Mouse (Mus musculus): ENCODE results near the gene Slc3a2.

Gene Slc3a2

DNA sequence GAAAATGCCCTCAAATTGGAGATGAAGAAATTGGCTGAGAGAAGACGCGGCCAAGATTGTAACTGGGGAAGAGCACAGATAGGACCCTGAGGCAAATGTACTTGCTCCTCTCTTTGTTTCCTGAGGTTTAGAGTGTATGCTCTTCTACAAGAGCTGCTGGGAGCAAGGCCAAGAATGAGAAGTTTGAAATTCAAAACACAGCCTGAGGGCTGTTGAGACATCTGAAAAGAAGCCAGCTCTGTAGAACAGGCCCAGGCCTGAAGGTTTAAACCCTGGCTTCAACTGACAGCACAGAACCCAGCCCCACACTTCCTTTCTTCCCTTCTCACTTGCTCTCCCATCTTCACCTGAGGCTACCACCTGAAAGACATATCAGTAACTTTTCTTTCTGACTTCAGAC is 13.1 kb downstream of the Slc3a2 start:
- no peak for DNase-seq (ENCODE audit: low spot score in 2 of 2)

DNA sequence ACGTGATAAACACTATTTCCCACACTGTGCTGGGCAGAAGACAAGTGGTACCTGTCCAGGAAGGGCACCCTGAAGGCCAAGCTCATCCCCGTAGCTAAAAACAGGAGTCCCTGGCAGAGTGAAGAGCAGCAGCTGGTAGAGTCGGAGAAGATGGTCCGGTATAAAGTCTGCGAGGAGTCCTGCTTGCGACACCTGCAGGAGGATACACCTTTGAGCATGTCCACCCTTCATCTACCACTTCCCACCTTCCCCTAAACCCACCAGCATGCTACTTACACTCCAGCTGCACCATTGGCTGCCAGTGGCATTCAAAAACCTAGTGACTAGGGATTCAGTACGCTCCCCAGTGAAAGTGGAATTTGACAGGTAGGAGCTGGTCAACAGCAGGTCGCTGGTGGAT is 14.2 kb downstream of the Slc3a2 start:
- no peak for DNase-seq (ENCODE audit: low spot score in 2 of 2)

DNA sequence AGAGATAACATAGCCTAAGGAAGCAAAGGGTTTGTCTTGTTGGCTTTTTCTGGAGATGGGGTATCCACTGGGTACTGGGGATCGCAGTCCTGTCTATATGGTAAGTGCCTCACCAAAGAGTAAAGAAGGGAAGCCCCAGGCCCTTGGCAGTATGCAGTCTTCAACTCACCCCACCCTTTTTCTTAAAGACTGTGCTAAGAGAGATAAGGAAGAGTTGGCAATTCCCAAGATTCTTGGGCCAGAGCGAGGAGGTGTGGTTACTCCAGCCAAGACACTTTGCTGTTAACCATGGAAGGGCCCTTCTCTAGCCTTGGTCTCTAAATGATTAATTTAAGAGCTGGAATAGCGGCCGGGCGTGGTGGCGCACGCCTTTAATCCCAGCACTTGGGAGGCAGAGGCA is 16.2 kb downstream of the Slc3a2 start:
- no peak for DNase-seq (ENCODE audit: low spot score in 2 of 2)

DNA sequence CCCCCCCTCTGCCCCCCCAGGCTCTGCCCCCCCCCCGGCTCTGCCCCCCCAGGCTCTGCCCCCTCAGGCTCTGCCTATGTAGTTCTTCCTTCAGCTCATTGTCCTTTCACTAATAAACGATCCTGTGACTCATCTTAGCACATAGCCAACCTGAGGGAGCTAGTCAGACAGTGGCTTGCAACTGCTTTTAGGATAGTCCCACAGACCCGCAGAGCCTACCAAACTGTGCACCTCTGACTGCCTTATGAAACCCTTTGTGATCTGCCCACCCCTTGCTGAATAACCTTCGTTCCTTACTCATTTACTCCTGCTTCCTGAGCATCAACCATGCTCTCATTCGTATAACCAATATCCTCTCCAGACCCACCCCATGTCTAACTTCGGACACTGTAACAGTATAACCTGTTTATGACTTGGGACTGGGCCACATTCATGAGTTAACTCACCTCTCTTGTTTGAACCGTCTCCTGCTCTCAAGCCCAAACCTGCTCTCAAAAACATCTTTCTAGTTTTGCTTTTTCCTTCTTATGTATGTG is 17.0 kb downstream of the Slc3a2 start:
- DNase-seq (ENCODE audit: low spot score in 2 of 2) = no peak

DNA sequence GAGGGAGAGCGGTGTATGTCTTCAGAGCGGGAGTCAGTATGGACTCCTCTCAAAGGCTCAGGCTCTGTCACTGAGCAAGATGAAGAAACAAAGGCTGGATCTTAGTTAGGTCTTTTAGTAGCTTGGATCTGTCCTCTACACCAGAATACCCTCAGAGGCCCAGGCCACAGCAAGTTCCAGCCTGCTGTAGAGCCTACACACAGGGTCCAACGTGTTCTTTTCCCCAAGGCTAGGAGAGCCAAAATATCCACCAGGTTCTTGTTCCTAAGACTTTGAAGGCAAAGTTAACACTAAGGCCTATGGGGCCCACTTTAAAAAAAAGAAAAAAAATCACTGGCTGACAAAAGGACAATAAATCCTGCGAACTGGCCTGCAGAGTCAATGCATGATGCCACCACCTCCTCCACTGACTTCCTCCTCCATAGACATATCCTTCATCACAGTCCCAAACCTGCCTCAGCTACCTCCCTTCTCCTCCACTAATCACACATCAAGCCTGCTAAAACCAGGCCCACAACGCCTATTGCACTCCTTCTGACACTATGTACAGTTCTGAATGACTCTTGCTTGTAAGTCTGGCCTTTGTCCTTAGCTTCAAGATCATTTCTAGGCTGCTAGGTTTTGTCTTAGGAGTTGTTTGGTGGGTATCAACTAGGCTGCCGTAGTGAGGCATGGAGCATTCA is 18.0 kb downstream of the Slc3a2 start:
- no peak for DNase-seq (ENCODE audit: low spot score in 2 of 2)

DNA sequence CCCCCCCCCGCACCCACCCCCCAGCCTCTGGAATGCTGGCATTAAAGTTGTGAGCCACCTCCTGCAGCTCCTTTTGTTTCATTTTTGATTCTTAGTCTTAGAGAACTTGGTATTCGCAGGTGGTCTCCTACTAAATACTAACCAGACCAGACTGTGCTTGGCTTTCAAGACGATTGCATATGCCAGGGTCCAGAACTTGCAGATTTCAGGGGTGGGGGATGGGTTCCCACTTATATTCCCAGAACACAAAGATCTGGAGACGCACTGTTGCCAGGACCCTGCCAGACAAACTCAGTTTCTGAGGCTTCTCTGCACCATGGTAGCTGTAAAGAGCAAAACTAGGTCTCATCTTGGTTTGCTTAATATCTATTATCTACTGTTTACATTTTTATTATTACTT is 19.6 kb downstream of the Slc3a2 start:
- no peak for DNase-seq (ENCODE audit: low spot score in 2 of 2)

DNA sequence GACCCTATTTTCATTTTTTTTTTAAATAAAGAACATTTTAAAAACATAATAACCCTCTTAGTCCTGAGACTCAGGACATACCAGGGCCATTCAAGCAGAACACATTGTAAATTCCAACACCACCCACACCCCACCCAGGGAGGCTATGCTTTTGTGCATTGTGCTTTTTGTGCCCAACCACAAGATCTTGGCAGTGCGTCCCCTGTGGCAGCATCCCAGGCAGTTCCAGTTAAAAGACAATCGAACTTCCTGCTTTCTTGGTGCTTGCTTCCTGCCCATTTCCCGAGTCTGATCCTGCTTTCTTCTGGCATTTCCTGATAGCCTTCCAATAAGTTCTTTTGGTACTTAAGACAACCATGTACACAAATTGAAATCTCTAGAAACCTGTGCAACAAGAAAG is 20.7 kb downstream of the Slc3a2 start:
- DNase-seq (ENCODE audit: low spot score in 2 of 2) = no peak

DNA sequence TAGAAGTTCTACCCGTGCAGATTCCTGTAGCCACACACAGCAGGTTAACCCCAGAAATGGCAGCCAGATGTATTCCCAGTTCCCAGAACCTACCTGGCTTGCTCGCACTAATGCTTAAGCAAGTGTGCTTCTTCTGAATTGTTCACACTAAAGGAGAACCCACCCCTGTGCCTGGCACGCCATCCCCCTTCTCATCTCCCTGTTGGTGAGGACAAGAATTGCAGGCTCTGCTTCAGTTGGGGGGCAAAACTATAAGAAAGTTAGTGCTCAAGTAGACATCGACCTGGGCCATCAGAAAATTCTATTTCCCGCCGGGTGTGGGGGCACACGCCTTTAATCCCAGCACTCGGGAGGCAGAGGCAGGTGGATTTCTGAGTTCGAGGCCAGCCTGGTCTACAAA is 23.5 kb downstream of the Slc3a2 start:
- no peak for DNase-seq (ENCODE audit: low spot score in 2 of 2)

DNA sequence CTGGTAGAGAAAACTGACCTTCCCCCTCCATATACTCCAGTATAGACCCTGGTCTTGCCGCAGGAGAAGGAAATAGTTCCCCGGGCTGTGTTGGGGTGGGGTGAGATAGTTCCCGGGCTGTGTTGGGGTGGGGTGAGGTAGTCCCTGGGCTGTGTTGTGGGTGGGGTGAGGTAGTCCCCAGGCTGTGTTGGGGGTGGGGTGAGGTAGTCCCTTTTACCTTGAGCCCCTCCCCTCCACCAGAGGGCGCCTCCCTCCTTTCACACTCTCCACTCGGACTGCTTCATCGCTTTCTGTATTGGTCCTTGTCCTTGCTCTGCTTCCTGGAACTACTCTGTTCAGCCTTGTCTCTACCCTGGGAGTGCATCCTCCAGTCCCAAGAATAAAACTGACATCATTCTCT is 27.8 kb downstream of the Slc3a2 start:
- DNase-seq (ENCODE audit: low spot score in 2 of 2) = no peak

DNA sequence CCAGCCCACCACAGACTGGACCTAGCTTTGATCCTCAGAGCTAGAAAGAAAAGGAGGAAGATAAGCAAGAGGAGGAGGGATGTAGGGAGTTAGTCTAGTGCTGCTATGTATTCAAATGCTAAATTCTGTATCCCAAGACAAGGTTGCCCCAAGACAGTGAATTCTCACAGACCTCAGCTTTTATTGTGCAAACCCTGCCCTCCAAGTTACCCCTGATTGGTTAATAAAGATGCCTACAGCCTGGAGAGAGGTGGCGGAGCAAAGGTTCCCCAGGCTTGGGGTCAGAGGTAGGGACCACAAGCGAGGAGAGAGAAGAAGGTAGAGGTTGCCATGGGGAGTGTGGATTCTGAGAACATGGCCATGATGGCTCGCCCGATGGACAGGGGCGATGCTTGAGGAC is 30.4 kb downstream of the Slc3a2 start:
- no peak for DNase-seq (ENCODE audit: low spot score in 2 of 2)

DNA sequence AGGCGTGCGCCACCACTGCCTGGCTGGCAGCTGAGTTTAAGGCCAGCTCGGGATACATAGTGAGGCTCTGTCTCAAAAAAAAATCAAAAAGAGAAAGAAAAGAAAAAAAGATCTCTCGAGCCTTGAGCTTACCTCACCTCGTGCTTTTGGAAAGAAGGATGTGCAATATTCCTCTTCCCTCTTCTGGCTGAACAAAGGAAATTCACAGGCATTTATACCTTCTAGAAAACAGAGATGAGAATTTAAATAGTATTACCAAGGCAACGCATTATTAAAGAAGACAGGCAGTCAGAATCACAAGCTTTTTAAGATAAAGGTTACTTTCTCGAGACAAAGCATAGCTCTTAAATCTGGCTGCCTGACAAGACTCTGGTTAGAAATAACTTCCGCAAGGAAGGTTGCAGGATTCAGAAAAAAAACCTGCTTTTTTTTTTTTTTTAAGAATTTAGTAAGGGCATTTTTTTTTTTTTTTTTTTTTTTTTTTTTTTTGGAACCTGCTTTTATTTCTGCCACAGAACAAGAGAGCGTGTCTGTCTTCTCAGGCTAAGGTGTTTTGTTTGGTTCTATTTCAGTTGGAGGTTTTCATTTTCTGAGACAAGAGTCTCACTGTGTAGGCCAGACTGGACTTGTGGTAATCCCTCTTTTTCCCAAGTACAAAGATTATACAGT is 31.2 kb downstream of the Slc3a2 start:
- no peak for DNase-seq (ENCODE audit: low spot score in 2 of 2)

DNA sequence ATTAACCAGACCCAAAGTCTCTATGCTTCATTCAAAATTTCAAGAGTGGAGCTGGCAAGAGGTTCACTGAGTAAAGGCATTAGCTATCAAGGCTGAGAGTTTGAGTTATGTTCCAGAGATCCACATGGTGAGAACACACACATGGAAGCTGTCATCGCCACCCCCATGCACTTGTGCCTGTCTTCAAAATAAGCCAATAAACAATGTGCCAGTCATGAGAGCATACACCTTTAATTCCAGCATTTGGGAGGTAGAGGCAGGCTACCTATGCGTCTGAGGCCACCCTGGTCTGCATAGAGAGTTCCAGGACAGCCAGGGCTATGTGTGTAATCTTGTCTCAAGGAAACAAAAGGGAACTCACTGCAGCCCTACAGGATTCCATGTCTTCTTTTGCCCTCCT is 39.5 kb downstream of the Slc3a2 start:
- no peak for DNase-seq (ENCODE audit: low spot score in 2 of 2)

DNA sequence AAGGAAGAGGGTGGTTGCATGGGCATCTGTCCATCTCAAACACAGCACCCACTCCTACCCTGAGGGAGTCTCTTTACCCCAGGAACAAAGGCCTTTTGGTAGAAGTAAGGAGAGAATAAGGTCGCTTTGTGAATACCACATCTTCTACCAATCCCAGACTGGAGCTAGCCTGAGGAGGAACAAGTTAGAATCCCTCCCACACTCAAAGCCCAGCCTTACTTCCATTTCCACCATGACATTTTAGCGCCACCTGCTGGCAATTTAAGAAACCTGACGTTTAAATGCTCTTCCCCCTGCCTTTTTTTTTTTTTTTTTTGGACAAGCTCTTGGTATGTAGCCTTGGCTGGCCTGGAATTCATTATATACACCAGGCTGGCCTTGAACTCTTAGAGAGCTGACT is 40.2 kb downstream of the Slc3a2 start:
- DNase-seq (ENCODE audit: low spot score in 2 of 2) = peak in 1 of 2 experiments; percentile 56

DNA sequence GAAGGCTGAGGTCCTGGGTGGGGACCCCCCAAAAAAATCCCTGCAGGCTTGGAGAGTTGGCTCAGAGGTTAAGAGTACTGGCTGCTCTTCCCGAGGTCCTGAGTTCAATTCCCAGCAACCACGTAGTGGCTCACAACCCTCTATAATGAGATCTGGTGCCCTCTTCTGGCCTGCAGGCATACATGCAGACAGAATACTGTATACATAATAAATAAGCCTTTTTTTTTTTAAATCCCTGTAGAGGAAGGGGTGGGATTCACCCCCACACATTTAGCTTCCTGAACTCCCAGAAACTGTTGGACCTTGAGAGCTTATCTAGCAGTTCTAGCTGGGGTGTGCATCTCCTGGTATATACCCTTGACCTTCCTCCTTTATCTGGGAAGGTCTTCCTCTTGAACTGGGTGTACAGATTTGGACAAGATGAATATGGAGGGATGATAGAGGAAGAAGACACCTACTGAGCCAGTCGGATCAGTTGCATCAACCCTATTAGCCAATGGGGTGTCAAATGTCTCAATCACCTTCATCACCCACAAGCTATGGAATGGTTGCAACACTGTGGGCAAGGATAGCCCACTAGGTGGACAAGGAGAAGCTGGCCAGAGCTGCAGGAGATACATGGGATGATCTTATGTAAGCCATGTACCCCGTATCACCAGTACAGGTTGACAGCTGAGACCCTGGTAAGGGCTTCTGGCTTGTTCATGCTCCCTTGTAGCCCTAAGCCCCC is 41.4 kb downstream of the Slc3a2 start:
- DNase-seq (ENCODE audit: low spot score in 2 of 2) = no peak

DNA sequence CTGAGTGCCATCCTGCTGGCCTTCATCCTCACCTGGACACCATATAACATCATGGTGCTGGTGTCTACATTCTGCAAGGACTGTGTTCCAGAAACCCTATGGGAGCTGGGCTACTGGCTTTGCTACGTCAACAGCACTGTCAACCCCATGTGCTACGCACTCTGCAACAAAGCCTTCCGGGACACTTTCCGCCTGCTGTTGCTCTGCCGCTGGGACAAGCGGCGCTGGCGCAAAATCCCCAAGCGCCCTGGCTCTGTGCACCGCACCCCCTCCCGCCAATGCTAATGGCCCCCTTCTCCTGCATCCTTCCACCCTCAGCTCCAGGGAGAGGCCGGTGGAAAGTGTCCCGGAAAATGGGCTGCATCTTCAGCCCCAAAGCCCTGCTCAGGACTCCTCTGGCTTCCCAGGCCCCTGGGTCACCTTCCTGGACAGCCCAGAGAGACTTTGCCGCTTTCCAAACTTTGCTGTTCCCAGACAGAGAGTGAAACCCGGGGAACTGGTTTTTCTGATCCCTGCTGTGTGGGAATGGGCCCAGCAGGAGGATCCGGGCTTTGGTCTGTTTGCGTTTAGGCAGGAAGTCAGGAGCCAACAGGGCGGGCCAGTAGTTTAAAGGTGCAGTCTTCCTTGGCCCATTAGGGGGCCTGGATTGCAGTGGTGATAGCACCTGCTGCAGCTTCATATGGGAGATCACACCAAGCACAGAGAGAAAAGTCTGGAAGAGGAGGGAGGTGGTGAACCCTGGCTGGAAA is 44.0 kb downstream of the Slc3a2 start:
- DNase-seq (ENCODE audit: low spot score in 2 of 2) = no peak

DNA sequence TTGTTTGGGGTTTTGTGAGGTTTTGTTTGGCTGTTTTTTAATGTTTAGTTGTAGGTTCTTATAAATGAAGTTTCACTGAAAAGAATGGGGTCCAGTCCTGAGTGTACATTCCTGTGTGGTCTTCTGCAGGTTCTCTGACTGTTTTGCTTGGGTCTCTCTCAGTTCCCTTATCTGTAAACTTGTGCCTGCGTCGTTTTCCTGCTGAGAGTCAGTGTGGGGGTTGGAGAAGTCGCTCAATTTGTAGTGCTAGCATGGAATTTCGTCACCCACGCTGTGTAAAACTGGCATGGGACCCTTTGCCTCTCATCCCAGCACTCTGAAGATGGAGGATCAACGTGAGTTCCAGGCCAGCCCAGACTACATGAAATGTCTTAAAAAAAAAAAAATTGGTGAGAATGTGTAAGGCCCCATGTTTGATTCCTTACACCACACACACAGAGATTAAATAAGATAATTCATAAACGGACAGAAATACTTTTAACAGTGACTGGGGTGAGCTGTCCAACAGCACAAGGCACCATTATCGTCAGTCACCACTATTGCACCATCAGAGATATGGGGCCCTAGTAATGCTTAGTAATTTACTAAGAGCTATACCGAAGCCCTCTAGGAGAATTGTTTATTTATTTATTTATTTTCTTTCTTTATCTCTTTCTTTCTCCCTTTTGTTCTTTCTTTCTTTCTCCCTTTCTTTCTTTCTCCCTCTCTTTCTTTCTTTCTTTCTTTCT is 49.7 kb downstream of the Slc3a2 start:
- DNase-seq (ENCODE audit: low spot score in 2 of 2) = no peak

DNA sequence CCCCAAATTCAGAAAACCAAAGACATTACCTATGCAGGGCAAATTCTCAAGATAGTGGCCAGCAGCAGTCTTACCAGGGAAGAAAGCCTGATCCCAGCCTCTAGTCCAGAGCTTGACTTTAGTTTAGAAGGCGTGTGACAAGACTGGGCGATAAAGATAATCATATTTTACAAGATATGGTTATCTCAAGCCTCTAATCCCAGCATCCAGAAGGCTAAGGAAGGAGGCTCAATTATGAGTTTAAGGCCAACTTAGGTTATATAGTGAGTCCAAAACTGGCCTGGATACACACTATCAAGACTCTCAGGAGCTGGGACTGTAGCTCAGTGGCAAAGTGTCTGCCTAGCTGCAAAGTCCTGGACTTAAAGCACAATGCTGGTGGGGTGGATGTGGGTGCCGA is 50.3 kb downstream of the Slc3a2 start:
- DNase-seq (ENCODE audit: low spot score in 2 of 2) = no peak

DNA sequence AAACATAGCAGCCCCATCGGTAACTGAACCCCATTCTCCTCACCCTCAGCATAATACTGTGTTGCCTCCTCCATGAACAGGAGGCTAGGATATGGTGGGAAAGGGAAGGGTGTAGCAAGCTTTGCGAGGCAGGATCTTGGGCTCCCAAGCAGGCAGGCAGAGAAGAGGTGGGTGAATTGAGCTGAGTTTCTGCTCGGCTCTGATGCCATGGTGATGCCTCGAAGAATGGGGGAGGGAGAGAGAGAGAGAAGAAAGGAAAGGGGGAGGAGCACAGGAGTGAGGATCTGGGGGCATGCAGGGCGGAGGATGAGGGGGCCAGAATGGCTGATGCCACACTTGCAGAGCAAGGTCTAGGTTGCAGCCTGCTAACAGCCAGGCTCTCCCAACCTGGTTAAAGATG is 57.4 kb downstream of the Slc3a2 start:
- peak in 1 of 2 experiments; percentile 67 for DNase-seq (ENCODE audit: low spot score in 2 of 2)

DNA sequence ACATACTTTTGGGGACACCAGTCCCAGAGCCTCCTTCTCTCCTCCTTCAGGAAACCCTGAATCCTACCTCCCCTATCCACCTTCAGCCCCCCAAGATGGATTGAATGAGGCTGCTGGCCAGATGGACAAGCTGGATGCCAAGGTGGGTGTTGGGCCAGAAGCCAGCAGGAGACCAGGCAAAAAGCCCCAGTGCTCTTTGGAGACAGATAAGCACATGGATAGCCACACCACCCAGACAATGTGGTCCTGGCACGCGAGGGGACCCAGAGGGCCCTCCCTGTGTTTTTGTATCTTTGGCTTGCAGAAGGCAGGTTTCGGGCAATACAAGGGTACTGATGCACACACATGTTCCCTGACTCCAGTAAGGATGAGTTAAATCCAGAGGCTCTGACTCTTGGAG is 58.3 kb downstream of the Slc3a2 start:
- DNase-seq (ENCODE audit: low spot score in 2 of 2) = no peak

DNA sequence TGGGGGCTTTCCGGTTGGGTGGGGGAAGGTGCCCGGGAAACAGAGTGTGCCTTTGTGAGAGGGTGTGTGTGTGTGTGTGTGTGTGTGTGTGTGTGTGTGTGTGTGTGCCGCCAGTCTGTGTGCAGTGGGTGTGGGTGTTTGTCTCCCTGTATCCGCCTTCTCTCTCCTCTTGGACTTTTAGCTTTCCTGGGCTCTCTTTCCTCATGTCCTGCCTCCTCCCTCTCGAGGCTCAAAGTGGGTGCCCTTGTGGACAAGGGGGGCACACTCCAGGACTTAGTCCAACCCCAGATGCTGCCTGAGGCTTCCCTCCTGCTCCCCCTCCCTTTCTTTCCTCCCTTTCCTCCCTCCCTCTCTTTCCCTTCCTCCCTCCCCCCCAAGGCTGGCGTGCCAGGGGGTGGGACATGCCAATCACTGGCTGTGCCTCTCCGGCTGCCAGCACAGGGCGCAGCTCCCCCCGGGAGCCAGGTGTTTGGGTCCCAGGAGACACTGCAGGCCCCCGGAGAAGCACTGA is 59.2 kb downstream of the Slc3a2 start:
- peak; percentile 71 to 76 for DNase-seq (ENCODE audit: low spot score in 2 of 2)

DNA sequence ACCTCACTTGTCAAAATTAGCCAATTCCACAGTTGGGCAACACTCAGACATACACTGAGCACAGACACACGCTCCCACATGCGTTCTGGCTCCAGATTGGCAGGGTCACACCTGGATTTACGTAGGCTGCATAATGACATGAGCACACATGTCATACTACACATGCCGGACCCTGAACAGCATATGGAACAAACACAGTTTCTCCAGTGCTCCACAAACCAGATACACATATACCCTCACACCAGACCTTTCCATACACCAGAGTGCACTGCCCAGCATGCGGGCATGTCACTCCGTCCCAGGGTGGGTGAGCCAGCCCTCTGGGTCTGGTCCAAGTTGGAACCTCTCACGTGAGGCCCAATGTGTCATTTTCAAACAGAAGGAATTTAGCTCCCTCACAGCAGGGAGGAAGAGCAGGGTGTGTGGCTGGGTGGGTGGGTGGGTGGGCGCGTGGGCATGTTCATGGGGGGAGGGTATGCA is 59.8 kb downstream of the Slc3a2 start, which contains the start of gene Chrm1:
Gene Chrm1 (plus strand): TSS at position 430 of the 480 bp plus-strand sequence.
- DNase-seq (ENCODE audit: low spot score in 2 of 2) = no peak

All from right cerebral cortex, postnatal 36 days (tissue).